Mouse (Mus musculus) kidney, adult 2 months (tissue): ENCODE results near the gene 1700056E22Rik. TPM values are rescaled to one million over a fixed set of nuclear protein-coding genes. Genes with fewer than 3 reads are reported as not detected.

Experiments used
- DNase-seq: peaks from one replicate; pipeline ENCODE4 v3.0.0; 2021
- H3K27ac ChIP-seq: fragments of 200-500 bp; 2 replicates; pipeline ENCODE4 v1.5.1; 2012; ENCODE audit warnings: low read depth, low read length, control low read depth, inconsistent platforms; ENCODE audit not compliant: insufficient read depth
- H3K27me3 ChIP-seq: fragments of 200-500 bp; replicated peaks from 2 replicates; pipeline ENCODE4 v1.6.1; 2012; ENCODE audit warnings: mild to moderate bottlenecking, moderate library complexity, low read length, inconsistent platforms; ENCODE audit not compliant: control insufficient read depth, insufficient read depth
- H3K36me3 ChIP-seq: fragments of 200-500 bp; 2 replicates; pipeline ENCODE4 v1.6.1; 2012; ENCODE audit warnings: mild to moderate bottlenecking, moderate library complexity, low read length, inconsistent platforms; ENCODE audit not compliant: control insufficient read depth, insufficient read depth
- H3K4me1 ChIP-seq: fragments of 200-500 bp; 2 replicates; pipeline ENCODE4 v1.6.1; 2011; ENCODE audit warnings: low read length; ENCODE audit not compliant: control insufficient read depth, insufficient read depth
- H3K4me3 ChIP-seq: fragments of 200-500 bp; 2 replicates; pipeline ENCODE4 v1.5.1; 2011; ENCODE audit warnings: mild to moderate bottlenecking, low read depth, low read length, control low read depth; ENCODE audit not compliant: insufficient read depth
- CTCF ChIP-seq: fragments of 200-500 bp; conservative IDR thresholded peaks from 2 replicates; pipeline ENCODE4 v1.5.1; 2011; ENCODE audit warnings: low read depth, mild to moderate bottlenecking, control low read depth, low read length, moderate library complexity, mixed read lengths; ENCODE audit not compliant: insufficient read depth, insufficient read length
- POLR2A ChIP-seq: fragments of 200-500 bp; IDR thresholded peaks from one replicate; pipeline ENCODE4 v1.6.1; 2011; ENCODE audit warnings: low read depth, low read length, control low read depth
- WGBS: fragments of 180-500 bp; shearing (Covaris S2); methylation state at CpG from one replicate; pipeline ENCODE4 v1.1.7; 2018; 5-methylcytosine and 5-hydroxymethylcytosine counted together
- polyA plus RNA-seq: library from polyadenylated mRNA; depleted of rRNA; stranded (reverse); fragments of >200 nt; gene quantifications from 2 replicates; pipeline ENCODE4 v1.2.3, GENCODE M21; 2012

The 1700056E22Rik gene
- polyA plus RNA-seq, 1 experiment: 0.63 TPM

- Histone ChIP-seq H3K4me1 (no peaks in the 10 kb centered on the region), H3K27ac (peak overlapping the region; percentile 72; the same call in 1 of the 2 replicates), H3K4me3 (peak overlapping the region; percentile 67), H3K27me3 (no peaks in the 10 kb centered on the region), H3K36me3 (no peaks in the 10 kb centered on the region)
- DNase-seq: no peak
- WGBS: 40% methylated on average over 19 of the region's 19 CpGs
- TF ChIP-seq CTCF (no peak), POLR2A (no peak)
Measured at GRCm38 (mm10) chr1:184032682-184033389, 1.3 kb downstream of the 1700056E22Rik start.

DNA sequence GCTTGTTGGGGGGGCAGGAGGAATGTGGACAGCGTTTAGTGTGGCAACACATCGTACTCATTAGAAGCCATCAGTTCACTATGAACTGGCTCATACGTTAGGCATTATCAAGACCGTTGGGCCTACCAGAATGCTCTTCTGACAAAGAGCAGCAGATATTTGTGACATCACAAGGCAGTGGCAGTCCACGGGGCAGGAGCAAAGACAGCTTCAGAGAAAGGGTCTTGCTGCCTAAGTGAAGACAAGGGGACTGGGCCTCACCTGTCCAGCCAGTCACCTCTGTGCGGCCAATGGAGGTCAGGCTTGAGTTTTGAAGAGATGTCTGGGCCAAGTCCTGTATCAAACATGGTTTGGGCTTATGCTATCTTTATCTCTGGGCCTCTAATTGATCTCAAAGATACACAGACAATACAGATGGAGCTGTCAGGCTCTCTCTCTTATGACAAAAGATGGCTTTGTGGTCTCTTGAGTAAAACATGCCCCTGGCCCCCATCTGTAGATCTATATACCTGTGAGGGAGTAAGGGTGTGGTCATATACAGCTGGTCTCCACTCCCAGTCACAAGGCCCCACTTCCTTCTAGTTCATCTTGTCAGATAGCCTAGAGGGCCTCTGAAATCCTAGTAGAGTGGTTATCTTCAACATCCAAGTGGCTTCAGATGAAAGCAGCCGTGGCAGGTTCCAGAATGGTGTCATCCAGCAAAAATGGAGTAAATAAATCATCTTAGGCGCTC is 3.9 kb downstream of the 1700056E22Rik start:
- 95% methylated on average over 8 of the region's 8 CpGs for WGBS
- no peaks in the 10 kb centered on the region for H3K4me1 ChIP-seq
- H3K27me3 ChIP-seq: no peaks in the 10 kb centered on the region
- H3K36me3 ChIP-seq: no peaks in the 10 kb centered on the region
- no peak for TF ChIP-seq POLR2A
- TF ChIP-seq CTCF: no peak
- no peak overlapping the region for H3K27ac ChIP-seq
- no peak for DNase-seq
- no peak overlapping the region for H3K4me3 ChIP-seq

- Histone ChIP-seq H3K4me1 (no peaks in the 10 kb centered on the region), H3K27ac (no peak overlapping the region), H3K36me3 (no peaks in the 10 kb centered on the region), H3K4me3 (no peak overlapping the region), H3K27me3 (no peaks in the 10 kb centered on the region)
- DNase-seq: no peak
- 83% methylated on average over 3 of the region's 3 CpGs for WGBS
- TF ChIP-seq CTCF (no peak), POLR2A (no peak)
Measured at GRCm38 (mm10) chr1:184027039-184027438, 7.1 kb downstream of the 1700056E22Rik start.

GRCm38 (mm10) chr1:184025079-184025478 is 9.0 kb downstream of the 1700056E22Rik start:
- no peak for DNase-seq
- TF ChIP-seq CTCF: no peak
- no peak for TF ChIP-seq POLR2A
- no peaks in the 10 kb centered on the region for H3K27me3 ChIP-seq
- WGBS: 92% methylated on average over 5 of the region's 5 CpGs
- no peak overlapping the region for H3K4me3 ChIP-seq
- H3K36me3 ChIP-seq: no peaks in the 10 kb centered on the region
- H3K27ac ChIP-seq: no peak overlapping the region
- no peaks in the 10 kb centered on the region for H3K4me1 ChIP-seq

DNA sequence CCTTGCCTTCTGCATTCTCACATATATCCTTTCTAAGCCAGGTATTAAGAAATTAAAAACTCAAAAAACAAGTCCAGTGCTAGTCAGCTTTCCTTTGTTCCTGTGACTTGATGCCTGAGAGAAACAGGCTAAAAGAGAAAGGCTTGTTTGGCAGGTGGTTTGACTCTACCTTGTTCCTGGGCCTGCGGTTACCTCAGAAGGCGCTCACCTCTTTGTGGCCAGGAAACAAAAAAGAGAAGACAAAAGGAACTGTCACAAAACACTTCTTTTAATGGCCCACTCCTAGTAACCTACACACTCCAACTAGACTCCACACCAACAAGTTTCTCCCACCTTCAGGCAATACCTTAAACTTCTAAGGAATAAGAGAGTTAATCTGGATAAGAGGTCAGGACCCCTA is 9.5 kb downstream of the 1700056E22Rik start:
- DNase-seq: no peak
- Histone ChIP-seq H3K4me3 (no peak overlapping the region), H3K4me1 (no peaks in the 10 kb centered on the region), H3K36me3 (no peaks in the 10 kb centered on the region), H3K27ac (no peak overlapping the region), H3K27me3 (no peaks in the 10 kb centered on the region)
- TF ChIP-seq CTCF (no peak), POLR2A (no peak)
- WGBS: 98% methylated on average over 2 of the region's 2 CpGs

- no peaks in the 10 kb centered on the region for H3K4me1 ChIP-seq
- TF ChIP-seq POLR2A: no peak
- no peak for TF ChIP-seq CTCF
- no peak for DNase-seq
- H3K27me3 ChIP-seq: no peaks in the 10 kb centered on the region
- no peaks in the 10 kb centered on the region for H3K36me3 ChIP-seq
- H3K27ac ChIP-seq: no peak overlapping the region
- H3K4me3 ChIP-seq: no peak overlapping the region
- 82% methylated on average over 2 of the region's 2 CpGs for WGBS
Measured at GRCm38 (mm10) chr1:184023971-184024370, 10.1 kb downstream of the 1700056E22Rik start.

DNA sequence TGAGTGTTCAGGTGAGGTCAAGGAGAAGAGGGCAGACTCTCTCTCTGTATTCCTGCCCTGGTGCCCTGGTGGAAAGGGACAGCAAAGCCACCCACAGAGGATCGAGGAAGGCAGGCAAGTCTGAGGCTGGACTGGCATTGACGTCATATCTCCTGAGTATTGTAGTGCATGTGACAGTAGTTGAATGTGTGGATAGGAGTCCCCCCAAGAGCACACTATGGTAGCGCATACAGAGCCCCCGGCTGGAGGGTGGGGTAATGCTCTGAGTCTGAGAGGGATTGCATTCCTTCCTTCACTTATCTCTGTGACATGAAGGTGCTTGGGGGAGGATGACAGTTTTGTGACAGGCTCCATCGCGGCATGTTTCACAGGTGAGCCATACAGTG is 14.4 kb downstream of the 1700056E22Rik start:
- Histone ChIP-seq H3K27ac (no peak overlapping the region), H3K4me1 (no peaks in the 10 kb centered on the region), H3K27me3 (no peaks in the 10 kb centered on the region), H3K4me3 (no peak overlapping the region), H3K36me3 (no peaks in the 10 kb centered on the region)
- DNase-seq: no peak
- TF ChIP-seq POLR2A (no peak), CTCF (no peak)
- 46% methylated on average over 6 of the region's 6 CpGs for WGBS
